Mouse (Mus musculus) hindlimb bud, embryonic 11.5 days (tissue): ENCODE results near the gene Nup133.

ENCODE experiments used
- DNase-seq: peaks from one replicate; pipeline ENCODE4 v3.0.0-alpha.2; 2012; ENCODE audit warnings: low read depth, low spot score; ENCODE audit errors: extremely low spot score

Nup133 gene

GRCm38 (mm10) chr8:123954246-123954645, 5.2 kb upstream of the Nup133 start:
- no peak for DNase-seq

- no peak for DNase-seq
Measured at GRCm38 (mm10) chr8:123953686-123954085, 4.6 kb upstream of the Nup133 start.

- DNase-seq, result no peak
Measured at GRCm38 (mm10) chr8:123950077-123950802, 1.2 kb upstream of the Nup133 start.

- DNase-seq, result no peak
Measured at GRCm38 (mm10) chr8:123949686-123949986, 571 bp upstream of the Nup133 start.

- no peak for DNase-seq
Measured at GRCm38 (mm10) chr8:123929026-123929425, 20.0 kb downstream of the Nup133 start.

- no peak for DNase-seq
Measured at GRCm38 (mm10) chr8:123925671-123926070, 23.4 kb downstream of the Nup133 start.

- peak; percentile 79 for DNase-seq
Measured at GRCm38 (mm10) chr8:123924719-123925118, 24.3 kb downstream of the Nup133 start.

GRCm38 (mm10) chr8:123914635-123915034, 34.4 kb downstream of the Nup133 start:
- DNase-seq, result no peak

- no peak for DNase-seq
Measured at GRCm38 (mm10) chr8:123912265-123912664, 36.8 kb downstream of the Nup133 start.

GRCm38 (mm10) chr8:123907604-123908003, 41.5 kb downstream of the Nup133 start:
- no peak for DNase-seq

- DNase-seq, result no peak
Measured at GRCm38 (mm10) chr8:123902653-123903052, 46.4 kb downstream of the Nup133 start.

- no peak for DNase-seq
Measured at GRCm38 (mm10) chr8:123899366-123899765, 49.7 kb downstream of the Nup133 start.

- DNase-seq, result no peak
Measured at GRCm38 (mm10) chr8:123898576-123898975, 50.5 kb downstream of the Nup133 start.

GRCm38 (mm10) chr8:123896774-123897173, 52.3 kb downstream of the Nup133 start:
- no peak for DNase-seq

GRCm38 (mm10) chr8:123896366-123896761, 52.7 kb downstream of the Nup133 start:
- no peak for DNase-seq

GRCm38 (mm10) chr8:123895680-123896365, 53.2 kb downstream of the Nup133 start:
- no peak for DNase-seq

- no peak for DNase-seq
Measured at GRCm38 (mm10) chr8:123895230-123895629, 53.8 kb downstream of the Nup133 start.

- no peak for DNase-seq
Measured at GRCm38 (mm10) chr8:123894502-123895097, 54.5 kb downstream of the Nup133 start, which contains the start of gene Acta1. Gene Acta1 (minus strand): TSS chr8:123894751.

- DNase-seq, result no peak
Measured at GRCm38 (mm10) chr8:123893413-123893812, 55.7 kb downstream of the Nup133 start.

- DNase-seq, result no peak
Measured at GRCm38 (mm10) chr8:123892586-123893155, 56.4 kb downstream of the Nup133 start.

GRCm38 (mm10) chr8:123891883-123892585, 57.0 kb downstream of the Nup133 start:
- DNase-seq, result no peak
